Comparison of ENCODE assay signal across 10 mouse cellular contexts in the genomic region with DNA sequence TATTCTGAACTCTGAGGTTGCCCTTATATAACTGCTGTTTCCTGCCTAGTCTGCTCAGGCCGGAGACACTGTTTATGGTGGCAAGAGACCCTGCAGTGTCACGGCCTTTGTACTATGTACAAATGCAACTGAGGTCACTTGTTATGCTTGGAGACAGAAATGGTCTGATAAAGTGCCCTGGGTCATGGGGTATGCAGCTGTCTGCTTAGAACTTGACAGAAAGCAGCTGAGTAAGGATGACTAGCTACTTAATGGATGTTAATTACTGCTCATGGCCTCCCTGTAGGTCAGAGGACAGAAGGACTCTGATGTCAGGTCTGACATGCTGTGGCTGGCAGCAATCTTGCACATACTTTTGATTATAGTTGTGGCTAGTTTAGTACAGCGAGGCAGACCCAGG.
DNase-seq lines count a peak whose midpoint lies in the region; ATAC-seq and TF ChIP-seq lines count a peak whose summit lies in the region.
"Had no signal": no experiment of that assay in that cellular context is flagged by ENCODE, and none has a peak within 500 bp of the region (broad histone marks: within the 10 kb centered on the region; RNA-seq: fewer than 3 reads in every experiment).

No protein-coding gene starts in this region.

- no peaks in the 10 kb centered on the region for H3K27me3 ChIP-seq in liver, embryonic 11.5 days (replicated peaks; ENCODE audit: control insufficient read depth, insufficient read depth, low read length)
- H3K27me3 ChIP-seq in liver, postnatal 0 days (ENCODE audit: insufficient read depth, low read length) = no peaks in the 10 kb centered on the region
- H3K27me3 ChIP-seq in forebrain, postnatal 0 days (ENCODE audit: insufficient read depth, low read length) = no peaks in the 10 kb centered on the region
- no peaks in the 10 kb centered on the region for H3K27me3 ChIP-seq in intestine, postnatal 0 days (replicated peaks; ENCODE audit: control insufficient read depth, insufficient read depth, low read length)

- H3K4me1 ChIP-seq in liver, embryonic 11.5 days (replicated peaks; ENCODE audit: control insufficient read depth, insufficient read depth, low read length) = no peaks in the 10 kb centered on the region
- H3K4me1 ChIP-seq in liver, postnatal 0 days (ENCODE audit: insufficient read depth) = no peaks in the 10 kb centered on the region
- no peaks in the 10 kb centered on the region for H3K4me1 ChIP-seq in forebrain, postnatal 0 days (ENCODE audit: insufficient read depth)
- H3K4me1 ChIP-seq in intestine, postnatal 0 days (replicated peaks; ENCODE audit: control insufficient read depth, insufficient read depth, low read length) = no peaks in the 10 kb centered on the region

- TF ChIP-seq EP300 in liver, postnatal 0 days (IDR thresholded peaks at IDR 0.05; ENCODE audit: low read depth) = no peak

- H3K9ac ChIP-seq in liver, embryonic 11.5 days (ENCODE audit: low read depth, low read length) = no peak overlapping the region
- no peak overlapping the region for H3K9ac ChIP-seq in liver, postnatal 0 days (replicated peaks)
- no peak overlapping the region for H3K9ac ChIP-seq in forebrain, postnatal 0 days
- no peak overlapping the region for H3K9ac ChIP-seq in intestine, postnatal 0 days (ENCODE audit: low read depth, low read length)

- no peak overlapping the region for H3K4me3 ChIP-seq in liver, embryonic 11.5 days (ENCODE audit: low read depth, low read length)
- no peak overlapping the region for H3K4me3 ChIP-seq in liver, postnatal 0 days (ENCODE audit: low read depth, low read length)
- no peak overlapping the region for H3K4me3 ChIP-seq in forebrain, postnatal 0 days (ENCODE audit: low read depth, low read length)
- H3K4me3 ChIP-seq in intestine, postnatal 0 days (ENCODE audit: low read depth, low read length) = no peak overlapping the region
- H3K4me3 ChIP-seq: left cerebral cortex, adult 2 months had no signal

- no peak for DNase-seq in liver, embryonic 11.5 days (ENCODE audit: low spot score)
- DNase-seq in liver, postnatal 0 days = no peak
- no peak for DNase-seq in forebrain, postnatal 0 days
- DNase-seq in mesoderm, embryonic 11.5 days (ENCODE audit: low read depth, low spot score) = peak; percentile 69
- no peak for DNase-seq in frontal cortex, adult 2 months (ENCODE audit: extremely low spot score in 1 of 2, low spot score in 1 of 2)
- no peak for DNase-seq in cerebellum, postnatal 10 days
- no peak for DNase-seq in gastrocnemius, postnatal 10 days
- DNase-seq: cerebellum, postnatal 36 days had no signal

- ATAC-seq in liver, embryonic 11.5 days (replicated peaks; ENCODE audit: low FRiP score) = peak; percentile 31; the same call in 1 of the 2 replicates
- no peak for ATAC-seq in liver, postnatal 0 days
- ATAC-seq in forebrain, postnatal 0 days = peak; percentile 27; the same call in 1 of the 2 replicates
- ATAC-seq in intestine, postnatal 0 days = peak; percentile 96

- WGBS in liver, embryonic 11.5 days = 59% methylated on average over 3 of the region's 3 CpGs
- WGBS in liver, postnatal 0 days (ENCODE audit: insufficient replicate concordance) = 46% methylated on average over 3 of the region's 3 CpGs
- WGBS in forebrain, postnatal 0 days = 54% methylated on average over 3 of the region's 3 CpGs
- 36% methylated on average over 3 of the region's 3 CpGs for WGBS in intestine, postnatal 0 days

- TF ChIP-seq CTCF in liver, postnatal 0 days (IDR thresholded peaks at IDR 0.05; ENCODE audit: low read depth) = no peak
- no peak for TF ChIP-seq CTCF in forebrain, postnatal 0 days (IDR thresholded peaks at IDR 0.05; ENCODE audit: low read depth)
- TF ChIP-seq CTCF in intestine, postnatal 0 days (IDR thresholded peaks at IDR 0.05; ENCODE audit: low read depth) = no peak

- no peak overlapping the region for H3K27ac ChIP-seq in liver, embryonic 11.5 days (ENCODE audit: low read depth, low read length)
- H3K27ac ChIP-seq in liver, postnatal 0 days (ENCODE audit: low read depth) = no peak overlapping the region
- H3K27ac ChIP-seq in forebrain, postnatal 0 days (ENCODE audit: low read depth, low read length) = no peak overlapping the region
- H3K27ac ChIP-seq in intestine, postnatal 0 days (ENCODE audit: low read depth, low read length) = no peak overlapping the region
- H3K27ac ChIP-seq: left cerebral cortex, adult 2 months had no signal

- no peaks in the 10 kb centered on the region for H3K36me3 ChIP-seq in liver, embryonic 11.5 days (ENCODE audit: control insufficient read depth, insufficient read depth, low read length)
- no peaks in the 10 kb centered on the region for H3K36me3 ChIP-seq in liver, postnatal 0 days (replicated peaks; ENCODE audit: insufficient read depth, low read length)
- H3K36me3 ChIP-seq in forebrain, postnatal 0 days (ENCODE audit: insufficient read depth) = no peaks in the 10 kb centered on the region
- H3K36me3 ChIP-seq in intestine, postnatal 0 days (ENCODE audit: control insufficient read depth, insufficient read depth) = no peaks in the 10 kb centered on the region

- no peaks in the 10 kb centered on the region for H3K9me3 ChIP-seq in liver, embryonic 11.5 days (ENCODE audit: control insufficient read depth, low read length)
- no peaks in the 10 kb centered on the region for H3K9me3 ChIP-seq in liver, postnatal 0 days (ENCODE audit: low read length)
- H3K9me3 ChIP-seq in forebrain, postnatal 0 days (ENCODE audit: low read length) = no peaks in the 10 kb centered on the region
- H3K9me3 ChIP-seq in intestine, postnatal 0 days (ENCODE audit: control insufficient read depth) = no peaks in the 10 kb centered on the region

- H3K4me2 ChIP-seq in liver, embryonic 11.5 days = no peak overlapping the region
- no peak overlapping the region for H3K4me2 ChIP-seq in liver, postnatal 0 days (ENCODE audit: low read depth, low read length)
- no peak overlapping the region for H3K4me2 ChIP-seq in forebrain, postnatal 0 days (ENCODE audit: low read depth)
- no peak overlapping the region for H3K4me2 ChIP-seq in intestine, postnatal 0 days (replicated peaks; ENCODE audit: low read depth)
